Mouse (Mus musculus): ENCODE data around the gene Ak3. TPM values are rescaled to one million over a fixed set of nuclear protein-coding genes. Genes with fewer than 3 reads are reported as not detected.

Gene Ak3
- polyA plus RNA-seq, 1 experiment = 62.8 TPM

DNA sequence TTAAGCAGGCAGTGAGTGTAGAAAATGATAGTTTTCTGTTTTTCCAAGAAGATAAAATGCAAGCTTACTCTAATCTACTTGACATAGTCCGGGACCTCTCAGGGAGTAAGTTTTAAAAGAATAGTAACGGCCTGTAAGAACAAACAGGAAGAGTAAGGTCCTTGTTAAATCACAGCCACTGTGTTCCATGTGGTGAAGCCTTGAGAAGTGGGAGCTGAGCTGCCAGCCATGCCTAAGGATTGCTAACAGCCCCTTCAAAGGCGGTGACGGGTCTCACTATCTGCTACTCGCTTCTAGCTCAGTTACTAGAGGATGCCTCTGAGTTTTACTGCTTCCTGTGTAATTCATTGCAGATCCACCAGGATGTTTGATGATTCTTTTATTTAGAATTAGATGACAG lies 31.0 kb downstream of the Ak3 start:
- no peak overlapping the region for H3K4me2 ChIP-seq (ENCODE audit: low read depth)
- H3ac ChIP-seq (ENCODE audit: control insufficient read depth, insufficient read length) = no peak overlapping the region
- TF ChIP-seq MYOG (IDR thresholded peaks at IDR 0.05; ENCODE audit: control insufficient read depth in 1 of 3, insufficient read depth in 1 of 3, insufficient read length in 2 of 3, low read depth in 2 of 3) = no peak
- no peak for TF ChIP-seq E2F4 (IDR thresholded peaks at IDR 0.05; ENCODE audit: insufficient read depth)
- no peak for TF ChIP-seq POLR2AphosphoS2 (IDR thresholded peaks at IDR 0.05; ENCODE audit: insufficient read length, low read depth)
- TF ChIP-seq TCF3 (IDR thresholded peaks at IDR 0.05; ENCODE audit: insufficient read length, low read depth) = no peak
- TF ChIP-seq MAX (IDR thresholded peaks at IDR 0.05; ENCODE audit: low read depth) = no peak
- TF ChIP-seq REST (IDR thresholded peaks at IDR 0.05; ENCODE audit: insufficient read depth, insufficient read length) = no peak
- TF ChIP-seq POLR2A (IDR thresholded peaks at IDR 0.05; ENCODE audit: insufficient read length, low read depth) = no peak
- no peak for TF ChIP-seq MYOD1 (IDR thresholded peaks at IDR 0.05; ENCODE audit: control insufficient read depth in 1 of 3, insufficient read length in 2 of 3, low read depth in 2 of 3)
- no peak for TF ChIP-seq TCF12 (IDR thresholded peaks at IDR 0.05; ENCODE audit: insufficient read depth, poor library complexity, severe bottlenecking)
- no peak for TF ChIP-seq CEBPB (IDR thresholded peaks at IDR 0.05; ENCODE audit: insufficient read depth, poor library complexity, severe bottlenecking)
- TF ChIP-seq USF1 (IDR thresholded peaks at IDR 0.05; ENCODE audit: low read depth) = no peak
- no peak for TF ChIP-seq SRF (IDR thresholded peaks at IDR 0.05; ENCODE audit: control insufficient read depth, insufficient read length, low read depth)
- H3K4me3 ChIP-seq = no peak overlapping the region
- H3K27me3 ChIP-seq (ENCODE audit: control insufficient read depth, insufficient read depth, insufficient read length) = no peaks in the 10 kb centered on the region
- H3K36me3 ChIP-seq (ENCODE audit: control insufficient read depth, insufficient read depth) = peaks cover 55% of the 10 kb centered on the region
- no peaks in the 10 kb centered on the region for H3K79me2 ChIP-seq (ENCODE audit: control insufficient read depth, insufficient read depth)

DNA sequence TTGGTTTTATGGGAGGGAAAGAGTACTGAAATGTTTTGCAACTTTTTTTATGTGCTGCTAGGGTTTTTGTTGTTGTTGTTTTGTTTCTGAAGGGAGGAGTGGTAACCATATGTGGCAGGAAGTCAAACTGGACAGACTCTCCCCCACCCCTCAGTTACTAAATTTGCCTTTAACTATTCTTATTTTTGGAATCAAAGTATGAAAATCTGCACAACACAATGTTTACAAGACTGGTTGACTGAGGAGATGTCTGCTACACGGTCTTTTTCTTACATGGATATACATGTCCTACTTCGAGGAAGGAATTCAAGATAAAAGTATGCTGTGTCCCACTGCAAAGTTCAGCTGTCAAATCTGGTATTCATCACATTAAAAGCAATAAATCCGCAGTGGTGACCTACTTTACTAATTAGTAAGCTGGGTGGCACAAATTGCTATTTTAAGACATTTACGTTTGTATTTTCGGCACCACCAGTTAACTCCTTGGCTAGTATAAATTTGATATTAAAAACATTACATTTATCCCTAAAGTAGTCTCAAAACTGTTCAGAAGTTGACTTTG lies 31.5 kb downstream of the Ak3 start:
- Histone ChIP-seq H3K79me2 (ENCODE audit: control insufficient read depth, insufficient read depth) (no peaks in the 10 kb centered on the region), H3ac (ENCODE audit: control insufficient read depth, insufficient read length) (no peak overlapping the region), H3K4me2 (ENCODE audit: low read depth) (no peak overlapping the region), H3K36me3 (ENCODE audit: control insufficient read depth, insufficient read depth) (peaks cover 54% of the 10 kb centered on the region), H3K27me3 (ENCODE audit: control insufficient read depth, insufficient read depth, insufficient read length) (no peaks in the 10 kb centered on the region), H3K4me3 (no peak overlapping the region)
- no peak for TF ChIP-seq CEBPB (IDR thresholded peaks at IDR 0.05; ENCODE audit: insufficient read depth, poor library complexity, severe bottlenecking)
- TF ChIP-seq REST (IDR thresholded peaks at IDR 0.05; ENCODE audit: insufficient read depth, insufficient read length) = no peak
- no peak for TF ChIP-seq SRF (IDR thresholded peaks at IDR 0.05; ENCODE audit: control insufficient read depth, insufficient read length, low read depth)
- TF ChIP-seq E2F4 (IDR thresholded peaks at IDR 0.05; ENCODE audit: insufficient read depth) = no peak
- TF ChIP-seq POLR2AphosphoS2 (IDR thresholded peaks at IDR 0.05; ENCODE audit: insufficient read length, low read depth) = no peak
- no peak for TF ChIP-seq TCF3 (IDR thresholded peaks at IDR 0.05; ENCODE audit: insufficient read length, low read depth)
- no peak for TF ChIP-seq MYOG (IDR thresholded peaks at IDR 0.05; ENCODE audit: control insufficient read depth in 1 of 3, insufficient read depth in 1 of 3, insufficient read length in 2 of 3, low read depth in 2 of 3)
- TF ChIP-seq USF1 (IDR thresholded peaks at IDR 0.05; ENCODE audit: low read depth) = no peak
- TF ChIP-seq POLR2A (IDR thresholded peaks at IDR 0.05; ENCODE audit: insufficient read length, low read depth) = no peak
- TF ChIP-seq TCF12 (IDR thresholded peaks at IDR 0.05; ENCODE audit: insufficient read depth, poor library complexity, severe bottlenecking) = no peak
- TF ChIP-seq MAX (IDR thresholded peaks at IDR 0.05; ENCODE audit: low read depth) = no peak
- no peak for TF ChIP-seq MYOD1 (IDR thresholded peaks at IDR 0.05; ENCODE audit: control insufficient read depth in 1 of 3, insufficient read length in 2 of 3, low read depth in 2 of 3)

DNA sequence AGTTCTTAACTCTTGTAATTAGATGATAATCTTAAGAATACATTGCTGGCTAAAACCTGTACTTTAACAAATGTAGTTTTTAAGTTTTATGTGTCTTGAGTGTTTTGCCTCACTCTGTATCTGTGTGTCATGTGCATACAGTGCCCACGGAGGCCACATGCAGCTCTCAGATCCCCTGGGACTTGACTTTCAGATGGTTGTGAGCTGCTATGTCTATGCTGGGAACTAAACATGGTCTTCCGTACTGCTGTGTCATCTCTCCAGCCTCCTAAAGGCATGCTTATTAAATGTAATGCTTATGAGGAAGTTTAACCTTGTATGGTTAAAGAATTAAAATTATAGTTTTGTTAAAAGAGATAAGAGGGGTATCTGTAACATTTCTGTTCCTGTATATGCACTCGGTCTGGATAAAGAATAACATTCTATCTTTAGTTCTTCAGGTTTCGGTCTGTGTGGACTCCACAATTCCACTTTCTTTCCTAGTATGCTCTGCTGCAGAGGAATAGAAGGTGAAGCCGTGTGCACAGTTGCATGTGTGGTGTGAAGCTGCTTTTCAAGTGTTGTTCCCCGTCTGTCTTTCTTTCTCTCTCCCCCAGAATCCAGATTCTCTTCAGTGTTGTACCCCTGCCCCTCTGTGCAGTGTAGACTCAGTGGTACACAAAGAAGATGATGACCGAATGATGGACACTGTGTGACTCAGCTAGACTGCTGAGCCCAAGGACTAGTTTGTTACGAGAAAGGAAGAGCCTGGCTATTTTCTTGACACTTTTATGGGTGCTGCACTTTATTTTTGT lies 32.2 kb downstream of the Ak3 start:
- TF ChIP-seq SRF (IDR thresholded peaks at IDR 0.05; ENCODE audit: control insufficient read depth, insufficient read length, low read depth) (no peak), USF1 (IDR thresholded peaks at IDR 0.05; ENCODE audit: low read depth) (no peak), POLR2AphosphoS2 (IDR thresholded peaks at IDR 0.05; ENCODE audit: insufficient read length, low read depth) (no peak), POLR2A (IDR thresholded peaks at IDR 0.05; ENCODE audit: insufficient read length, low read depth) (no peak), MYOD1 (IDR thresholded peaks at IDR 0.05; ENCODE audit: control insufficient read depth in 1 of 3, insufficient read length in 2 of 3, low read depth in 2 of 3) (no peak), CEBPB (IDR thresholded peaks at IDR 0.05; ENCODE audit: insufficient read depth, poor library complexity, severe bottlenecking) (no peak), REST (IDR thresholded peaks at IDR 0.05; ENCODE audit: insufficient read depth, insufficient read length) (no peak), MAX (IDR thresholded peaks at IDR 0.05; ENCODE audit: low read depth) (no peak), TCF12 (IDR thresholded peaks at IDR 0.05; ENCODE audit: insufficient read depth, poor library complexity, severe bottlenecking) (no peak), MYOG (IDR thresholded peaks at IDR 0.05; ENCODE audit: control insufficient read depth in 1 of 3, insufficient read depth in 1 of 3, insufficient read length in 2 of 3, low read depth in 2 of 3) (no peak), E2F4 (IDR thresholded peaks at IDR 0.05; ENCODE audit: insufficient read depth) (no peak), TCF3 (IDR thresholded peaks at IDR 0.05; ENCODE audit: insufficient read length, low read depth) (no peak)
- peaks cover 56% of the 10 kb centered on the region for H3K36me3 ChIP-seq (ENCODE audit: control insufficient read depth, insufficient read depth)
- H3ac ChIP-seq (ENCODE audit: control insufficient read depth, insufficient read length) = no peak overlapping the region
- H3K27me3 ChIP-seq (ENCODE audit: control insufficient read depth, insufficient read depth, insufficient read length) = no peaks in the 10 kb centered on the region
- no peaks in the 10 kb centered on the region for H3K79me2 ChIP-seq (ENCODE audit: control insufficient read depth, insufficient read depth)
- H3K4me2 ChIP-seq (ENCODE audit: low read depth) = no peak overlapping the region
- no peak overlapping the region for H3K4me3 ChIP-seq

DNA sequence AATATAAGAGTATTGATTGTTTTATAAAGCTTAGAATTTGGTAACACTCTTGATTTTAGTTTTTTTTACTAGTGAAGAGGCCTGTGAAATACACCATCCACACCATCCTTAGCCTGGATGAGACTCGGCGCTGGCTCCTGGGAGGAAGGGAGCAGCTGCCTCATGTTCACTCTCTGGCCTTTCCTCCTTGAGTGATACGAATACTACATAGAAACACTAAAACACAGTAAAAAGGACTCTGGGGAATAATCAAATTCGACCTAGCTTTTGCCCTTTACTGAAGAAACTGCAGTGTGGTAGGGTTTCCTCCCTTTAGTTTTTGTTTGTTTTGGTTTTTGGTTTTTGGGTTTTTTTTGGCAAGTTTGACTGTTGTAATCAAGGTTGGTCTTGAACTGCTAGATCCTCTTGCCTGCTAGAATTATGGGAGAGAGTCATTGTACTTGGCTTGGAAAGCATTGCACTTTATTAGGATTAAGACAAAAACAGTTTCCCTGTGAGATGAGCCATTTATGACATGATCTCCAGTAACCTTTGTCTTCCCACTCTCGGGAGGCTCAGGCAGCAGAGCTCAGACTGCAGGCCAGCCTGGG lies 33.2 kb downstream of the Ak3 start:
- H3K79me2 ChIP-seq (ENCODE audit: control insufficient read depth, insufficient read depth) = no peaks in the 10 kb centered on the region
- H3K4me3 ChIP-seq = no peak overlapping the region
- no peak overlapping the region for H3ac ChIP-seq (ENCODE audit: control insufficient read depth, insufficient read length)
- TF ChIP-seq MYOD1 (IDR thresholded peaks at IDR 0.05; ENCODE audit: control insufficient read depth in 1 of 3, insufficient read length in 2 of 3, low read depth in 2 of 3) = no peak
- TF ChIP-seq MAX (IDR thresholded peaks at IDR 0.05; ENCODE audit: low read depth) = no peak
- no peak for TF ChIP-seq POLR2AphosphoS2 (IDR thresholded peaks at IDR 0.05; ENCODE audit: insufficient read length, low read depth)
- no peak for TF ChIP-seq USF1 (IDR thresholded peaks at IDR 0.05; ENCODE audit: low read depth)
- TF ChIP-seq CEBPB (IDR thresholded peaks at IDR 0.05; ENCODE audit: insufficient read depth, poor library complexity, severe bottlenecking) = no peak
- no peak for TF ChIP-seq MYOG (IDR thresholded peaks at IDR 0.05; ENCODE audit: control insufficient read depth in 1 of 3, insufficient read depth in 1 of 3, insufficient read length in 2 of 3, low read depth in 2 of 3)
- no peak for TF ChIP-seq TCF3 (IDR thresholded peaks at IDR 0.05; ENCODE audit: insufficient read length, low read depth)
- TF ChIP-seq SRF (IDR thresholded peaks at IDR 0.05; ENCODE audit: control insufficient read depth, insufficient read length, low read depth) = no peak
- no peak for TF ChIP-seq POLR2A (IDR thresholded peaks at IDR 0.05; ENCODE audit: insufficient read length, low read depth)
- no peak for TF ChIP-seq E2F4 (IDR thresholded peaks at IDR 0.05; ENCODE audit: insufficient read depth)
- no peak for TF ChIP-seq TCF12 (IDR thresholded peaks at IDR 0.05; ENCODE audit: insufficient read depth, poor library complexity, severe bottlenecking)
- peaks cover 56% of the 10 kb centered on the region for H3K36me3 ChIP-seq (ENCODE audit: control insufficient read depth, insufficient read depth)
- H3K27me3 ChIP-seq (ENCODE audit: control insufficient read depth, insufficient read depth, insufficient read length) = no peaks in the 10 kb centered on the region
- no peak overlapping the region for H3K4me2 ChIP-seq (ENCODE audit: low read depth)
